Mouse (Mus musculus) lung, postnatal 0 days (tissue): Measurements from ENCODE around the gene Rbms1.

Experiments
- CTCF ChIP-seq: IDR thresholded peaks from 2 replicates; pipeline ENCODE4 v1.5.1; 2016; ENCODE audit warnings: antibody characterized with exemption, mild to moderate bottlenecking
- EP300 ChIP-seq: IDR thresholded peaks from 2 replicates; pipeline ENCODE4 v1.6.1; 2016; ENCODE audit warnings: antibody characterized with exemption, mild to moderate bottlenecking, control low read depth

DNA sequence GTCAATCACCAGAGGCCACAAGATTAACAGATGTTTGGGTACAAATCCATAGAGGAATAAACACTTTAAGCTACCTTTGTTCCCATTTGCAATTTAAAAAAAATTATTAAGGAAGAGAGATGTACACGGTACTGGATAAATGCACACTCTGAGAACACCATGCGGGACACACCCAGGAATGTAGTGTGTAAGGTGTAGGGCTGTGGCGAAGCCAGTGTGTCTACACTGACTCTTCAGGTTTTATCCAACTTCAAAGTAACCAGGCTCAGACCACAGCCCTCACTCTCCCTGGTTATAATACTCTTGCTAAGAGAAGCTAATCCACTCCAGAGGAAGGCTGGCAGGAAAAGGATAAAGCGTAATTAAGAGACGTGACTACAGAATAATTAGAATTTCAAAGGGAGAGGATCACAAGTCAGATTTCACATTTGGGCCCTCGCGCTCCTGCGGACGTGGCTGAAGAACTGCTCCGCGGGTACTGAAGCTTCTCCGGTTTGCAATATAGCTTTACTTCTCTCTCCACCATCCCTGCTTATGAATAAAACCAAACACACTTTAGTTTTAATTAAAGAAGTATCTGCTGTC, 161.3 kb downstream of the Rbms1 start:
- TF ChIP-seq CTCF (no peak), EP300 (no peak)
